Mouse (Mus musculus): ENCODE results near the gene Ticrr. TPM values are rescaled to one million over a fixed set of nuclear protein-coding genes. Genes with fewer than 3 reads are reported as not detected.
A peak's percentile ranks its signal among the peaks of the same experiment; 100 is the strongest.

Ticrr gene
- total and polyA plus RNA-seq, 2 experiments: under 0.01 to 0.04 TPM

DNA sequence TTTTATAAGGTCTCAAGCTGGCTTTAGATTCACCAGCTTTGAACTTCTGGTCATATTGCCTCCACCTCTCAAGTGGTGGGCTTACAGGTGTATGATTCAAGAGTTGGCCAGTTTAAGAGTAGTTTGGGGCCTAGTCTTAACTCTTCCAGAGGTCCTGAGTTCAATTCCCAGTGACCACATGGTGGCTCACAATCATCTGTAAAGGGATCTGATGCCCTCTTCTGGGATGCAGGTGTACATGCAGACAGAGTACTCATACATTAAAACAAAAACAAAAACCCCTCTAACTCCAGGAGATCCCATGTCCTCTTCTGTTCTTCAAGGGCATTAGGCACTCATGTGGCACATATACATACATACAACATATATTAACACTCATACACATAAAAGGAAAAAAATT lies 6.7 kb downstream of the Ticrr start:
- TF ChIP-seq CTCF (IDR thresholded peaks at IDR 0.05; ENCODE audit: low read depth, low read length) (no peak), POLR2A (IDR thresholded peaks at IDR 0.05; ENCODE audit: extremely low read depth, insufficient read depth, low read length) (no peak)
- no peaks in the 10 kb centered on the region for H3K36me3 ChIP-seq (ENCODE audit: control insufficient read depth, insufficient read depth, low read length)
- no peak overlapping the region for H3K9ac ChIP-seq (ENCODE audit: low read depth, low read length)
- no peak for DNase-seq (ENCODE audit: extremely low read depth, low read depth, low spot score)
- no peaks in the 10 kb centered on the region for H3K79me2 ChIP-seq (ENCODE audit: control insufficient read depth, insufficient read depth, low read length)
- H3K27me3 ChIP-seq (ENCODE audit: control insufficient read depth, insufficient read depth, low read length): no peaks in the 10 kb centered on the region
- H3K4me1 ChIP-seq (ENCODE audit: control insufficient read depth, insufficient read depth, low read length): no peaks in the 10 kb centered on the region
- H3K4me3 ChIP-seq (ENCODE audit: insufficient read depth, low read depth, low read length): no peak overlapping the region
- H3K27ac ChIP-seq (replicated peaks; ENCODE audit: insufficient read depth, low read depth, low read length): no peak overlapping the region

DNA sequence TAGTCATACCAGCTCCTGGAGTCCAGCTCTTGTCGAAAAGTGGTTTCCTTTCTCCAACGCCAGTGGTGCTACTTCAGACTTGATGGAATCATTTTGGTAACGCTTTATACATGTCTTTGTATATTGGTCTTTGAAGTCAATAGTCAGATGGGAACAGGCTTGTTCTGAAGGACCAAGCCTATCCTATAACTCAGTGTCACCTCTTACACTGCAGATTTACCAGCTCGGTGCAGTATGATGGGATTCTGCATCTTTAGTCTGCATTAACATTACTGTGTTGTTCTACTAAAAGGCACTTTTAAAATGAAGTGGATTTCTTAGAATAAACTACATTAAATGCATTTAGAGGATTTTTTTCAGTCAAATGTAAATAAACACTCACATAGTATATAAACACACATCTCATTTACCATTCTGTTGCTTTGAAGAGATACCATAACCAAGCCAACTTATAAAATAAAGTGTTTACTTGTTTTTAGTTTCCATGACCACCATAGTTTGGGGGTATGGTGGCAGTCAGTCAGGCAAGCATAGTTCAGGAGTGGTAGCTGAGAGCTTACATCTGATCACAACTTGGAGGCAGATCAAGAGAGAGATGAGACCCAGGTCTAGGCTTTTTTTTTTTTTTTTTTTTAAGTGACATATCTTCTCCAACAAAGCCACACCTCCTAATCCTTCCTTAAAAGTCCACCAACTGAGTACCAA lies 11.1 kb downstream of the Ticrr start:
- Histone ChIP-seq H3K27ac (replicated peaks; ENCODE audit: insufficient read depth, low read depth, low read length) (no peak overlapping the region), H3K9ac (ENCODE audit: low read depth, low read length) (no peak overlapping the region), H3K79me2 (ENCODE audit: control insufficient read depth, insufficient read depth, low read length) (no peaks in the 10 kb centered on the region), H3K4me3 (ENCODE audit: insufficient read depth, low read depth, low read length) (no peak overlapping the region), H3K36me3 (ENCODE audit: control insufficient read depth, insufficient read depth, low read length) (no peaks in the 10 kb centered on the region), H3K4me1 (ENCODE audit: control insufficient read depth, insufficient read depth, low read length) (no peaks in the 10 kb centered on the region), H3K27me3 (ENCODE audit: control insufficient read depth, insufficient read depth, low read length) (no peaks in the 10 kb centered on the region)
- WGBS: 99% methylated on average over 4 of the region's 4 CpGs
- no peak for DNase-seq (ENCODE audit: extremely low read depth, low read depth, low spot score)
- TF ChIP-seq POLR2A (IDR thresholded peaks at IDR 0.05; ENCODE audit: extremely low read depth, insufficient read depth, low read length) (no peak), CTCF (IDR thresholded peaks at IDR 0.05; ENCODE audit: low read depth, low read length) (no peak)

GRCm38 (mm10) chr7:79679186-79679585 lies 19.2 kb downstream of the Ticrr start:
- H3K9ac ChIP-seq (ENCODE audit: low read depth, low read length): no peak overlapping the region
- no peaks in the 10 kb centered on the region for H3K36me3 ChIP-seq (ENCODE audit: control insufficient read depth, insufficient read depth, low read length)
- no peak for TF ChIP-seq POLR2A (IDR thresholded peaks at IDR 0.05; ENCODE audit: extremely low read depth, insufficient read depth, low read length)
- no peak for TF ChIP-seq CTCF (IDR thresholded peaks at IDR 0.05; ENCODE audit: low read depth, low read length)
- DNase-seq (ENCODE audit: extremely low read depth, low read depth, low spot score): no peak
- no peaks in the 10 kb centered on the region for H3K79me2 ChIP-seq (ENCODE audit: control insufficient read depth, insufficient read depth, low read length)
- H3K27me3 ChIP-seq (ENCODE audit: control insufficient read depth, insufficient read depth, low read length): no peaks in the 10 kb centered on the region
- no peak overlapping the region for H3K27ac ChIP-seq (replicated peaks; ENCODE audit: insufficient read depth, low read depth, low read length)
- H3K4me1 ChIP-seq (ENCODE audit: control insufficient read depth, insufficient read depth, low read length): no peaks in the 10 kb centered on the region
- no peak overlapping the region for H3K4me3 ChIP-seq (ENCODE audit: insufficient read depth, low read depth, low read length)

GRCm38 (mm10) chr7:79680231-79680630 lies 20.2 kb downstream of the Ticrr start:
- DNase-seq (ENCODE audit: extremely low read depth, low read depth, low spot score): no peak
- Histone ChIP-seq H3K79me2 (ENCODE audit: control insufficient read depth, insufficient read depth, low read length) (no peaks in the 10 kb centered on the region), H3K27me3 (ENCODE audit: control insufficient read depth, insufficient read depth, low read length) (no peaks in the 10 kb centered on the region), H3K4me1 (ENCODE audit: control insufficient read depth, insufficient read depth, low read length) (no peaks in the 10 kb centered on the region), H3K9ac (ENCODE audit: low read depth, low read length) (no peak overlapping the region), H3K27ac (replicated peaks; ENCODE audit: insufficient read depth, low read depth, low read length) (no peak overlapping the region), H3K36me3 (ENCODE audit: control insufficient read depth, insufficient read depth, low read length) (no peaks in the 10 kb centered on the region), H3K4me3 (ENCODE audit: insufficient read depth, low read depth, low read length) (no peak overlapping the region)
- no peak for TF ChIP-seq POLR2A (IDR thresholded peaks at IDR 0.05; ENCODE audit: extremely low read depth, insufficient read depth, low read length)
- no peak for TF ChIP-seq CTCF (IDR thresholded peaks at IDR 0.05; ENCODE audit: low read depth, low read length)
- 92% methylated on average over 2 of the region's 2 CpGs for WGBS

GRCm38 (mm10) chr7:79696495-79696894 lies 36.5 kb downstream of the Ticrr start:
- no peaks in the 10 kb centered on the region for H3K27me3 ChIP-seq (ENCODE audit: control insufficient read depth, insufficient read depth, low read length)
- no peaks in the 10 kb centered on the region for H3K79me2 ChIP-seq (ENCODE audit: control insufficient read depth, insufficient read depth, low read length)
- H3K36me3 ChIP-seq (ENCODE audit: control insufficient read depth, insufficient read depth, low read length): no peaks in the 10 kb centered on the region
- WGBS: 90% methylated on average over 8 of the region's 8 CpGs
- no peak for TF ChIP-seq CTCF (IDR thresholded peaks at IDR 0.05; ENCODE audit: low read depth, low read length)
- TF ChIP-seq POLR2A (IDR thresholded peaks at IDR 0.05; ENCODE audit: extremely low read depth, insufficient read depth, low read length): no peak
- H3K4me1 ChIP-seq (ENCODE audit: control insufficient read depth, insufficient read depth, low read length): no peaks in the 10 kb centered on the region
- H3K4me3 ChIP-seq (ENCODE audit: insufficient read depth, low read depth, low read length): no peak overlapping the region
- peak; percentile 12 for DNase-seq (ENCODE audit: extremely low read depth, low read depth, low spot score)
- H3K9ac ChIP-seq (ENCODE audit: low read depth, low read length): no peak overlapping the region
- no peak overlapping the region for H3K27ac ChIP-seq (replicated peaks; ENCODE audit: insufficient read depth, low read depth, low read length)

DNA sequence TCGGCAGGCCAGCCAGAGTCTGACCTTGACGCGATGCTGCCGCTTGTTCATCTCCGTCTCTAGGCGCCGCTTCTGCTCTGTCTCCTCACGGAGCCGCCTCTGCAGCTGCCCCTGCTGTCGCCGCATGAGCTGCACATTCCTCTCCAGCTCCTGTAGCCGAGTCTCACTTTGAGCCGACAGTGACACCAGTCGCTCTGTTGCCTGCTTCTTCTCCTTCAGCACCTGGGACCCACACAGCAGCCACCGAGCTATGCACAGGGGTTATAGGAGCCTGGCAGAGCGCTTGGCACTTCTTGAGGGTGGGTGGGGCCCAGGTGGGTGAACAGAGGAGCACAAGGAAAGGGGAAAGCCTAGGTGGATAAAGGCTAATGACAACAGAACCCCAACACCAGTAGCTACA lies 42.8 kb downstream of the Ticrr start:
- Histone ChIP-seq H3K79me2 (ENCODE audit: control insufficient read depth, insufficient read depth, low read length) (no peaks in the 10 kb centered on the region), H3K4me3 (ENCODE audit: insufficient read depth, low read depth, low read length) (no peak overlapping the region), H3K4me1 (ENCODE audit: control insufficient read depth, insufficient read depth, low read length) (no peaks in the 10 kb centered on the region), H3K27me3 (ENCODE audit: control insufficient read depth, insufficient read depth, low read length) (no peaks in the 10 kb centered on the region), H3K36me3 (ENCODE audit: control insufficient read depth, insufficient read depth, low read length) (no peaks in the 10 kb centered on the region), H3K27ac (replicated peaks; ENCODE audit: insufficient read depth, low read depth, low read length) (no peak overlapping the region), H3K9ac (ENCODE audit: low read depth, low read length) (no peak overlapping the region)
- WGBS: 86% methylated on average over 16 of the region's 16 CpGs
- DNase-seq (ENCODE audit: extremely low read depth, low read depth, low spot score): no peak
- TF ChIP-seq POLR2A (IDR thresholded peaks at IDR 0.05; ENCODE audit: extremely low read depth, insufficient read depth, low read length) (no peak), CTCF (IDR thresholded peaks at IDR 0.05; ENCODE audit: low read depth, low read length) (no peak)

All from liver, adult 2 months (tissue).